ENCODE assay signal across 8 mouse cellular contexts in genomic region chr9:118476211-118476765, GRCm38 (mm10). TPM values are rescaled to one million over a fixed set of nuclear protein-coding genes. Genes with fewer than 3 reads are reported as not detected.
DNase-seq lines count a peak whose midpoint lies in the region; ATAC-seq and TF ChIP-seq lines count a peak whose summit lies in the region.
"Had no signal": no experiment of that assay in that cellular context is flagged by ENCODE, and none has a peak within 500 bp of the region (broad histone marks: within the 10 kb centered on the region; RNA-seq: fewer than 3 reads in every experiment).

No protein-coding gene starts in this region.

- no peak for TF ChIP-seq CTCF in intestine, postnatal 0 days (IDR thresholded peaks at IDR 0.05; ENCODE audit: low read depth)

- WGBS in lung, embryonic 16.5 days = 3% methylated on average over 22 of the region's 22 CpGs
- under 1% methylated on average over 22 of the region's 22 CpGs for WGBS in embryonic facial prominence, embryonic 15.5 days
- 4% methylated on average over 22 of the region's 22 CpGs for WGBS in intestine, postnatal 0 days
- WGBS in stomach, embryonic 16.5 days = 3% methylated on average over 22 of the region's 22 CpGs

- no peak overlapping the region for H3K27ac ChIP-seq in lung, embryonic 16.5 days (ENCODE audit: low read length)
- H3K27ac ChIP-seq in embryonic facial prominence, embryonic 15.5 days (replicated peaks) = no peak overlapping the region
- no peak overlapping the region for H3K27ac ChIP-seq in intestine, postnatal 0 days (ENCODE audit: low read depth, low read length)
- no peak overlapping the region for H3K27ac ChIP-seq in stomach, embryonic 16.5 days (ENCODE audit: low read length)

- H3K4me2 ChIP-seq in lung, embryonic 16.5 days (ENCODE audit: low read depth, low read length) = no peak overlapping the region
- peak overlapping the region; percentile 38; the same call in 1 of the 2 replicates for H3K4me2 ChIP-seq in embryonic facial prominence, embryonic 15.5 days (replicated peaks)
- peak overlapping the region; percentile 74 for H3K4me2 ChIP-seq in intestine, postnatal 0 days (replicated peaks; ENCODE audit: low read depth)
- H3K4me2 ChIP-seq in stomach, embryonic 16.5 days (ENCODE audit: low read depth, low read length) = no peak overlapping the region

- H3K9ac ChIP-seq in lung, embryonic 16.5 days (ENCODE audit: low read length) = no peak overlapping the region
- H3K9ac ChIP-seq in embryonic facial prominence, embryonic 15.5 days = no peak overlapping the region
- H3K9ac ChIP-seq in intestine, postnatal 0 days (ENCODE audit: low read depth, low read length) = no peak overlapping the region
- no peak overlapping the region for H3K9ac ChIP-seq in stomach, embryonic 16.5 days (ENCODE audit: low read length)

- H3K4me3 ChIP-seq in lung, embryonic 16.5 days (ENCODE audit: low read length) = peak overlapping the region; percentile 49
- peak overlapping the region; percentile 22; the same call in 1 of the 2 replicates for H3K4me3 ChIP-seq in embryonic facial prominence, embryonic 15.5 days (replicated peaks)
- H3K4me3 ChIP-seq in intestine, postnatal 0 days (ENCODE audit: low read depth, low read length) = no peak overlapping the region
- H3K4me3 ChIP-seq in stomach, embryonic 16.5 days (replicated peaks; ENCODE audit: low read length) = peak overlapping the region; percentile 22; the same call in 1 of the 2 replicates

- no peaks in the 10 kb centered on the region for H3K36me3 ChIP-seq in lung, embryonic 16.5 days (ENCODE audit: control insufficient read depth, insufficient read depth, low read length)
- no peaks in the 10 kb centered on the region for H3K36me3 ChIP-seq in embryonic facial prominence, embryonic 15.5 days
- H3K36me3 ChIP-seq in intestine, postnatal 0 days (ENCODE audit: control insufficient read depth, insufficient read depth) = no peaks in the 10 kb centered on the region
- H3K36me3 ChIP-seq in stomach, embryonic 16.5 days (ENCODE audit: control insufficient read depth, insufficient read depth, low read length) = no peaks in the 10 kb centered on the region

- peaks cover 70% of the 10 kb centered on the region for H3K27me3 ChIP-seq in lung, embryonic 16.5 days (ENCODE audit: control insufficient read depth, insufficient read depth, low read depth, low read length)
- peaks cover 86% of the 10 kb centered on the region for H3K27me3 ChIP-seq in embryonic facial prominence, embryonic 15.5 days
- peaks cover 73% of the 10 kb centered on the region for H3K27me3 ChIP-seq in intestine, postnatal 0 days (replicated peaks; ENCODE audit: control insufficient read depth, insufficient read depth, low read length)
- peaks cover 65% of the 10 kb centered on the region for H3K27me3 ChIP-seq in stomach, embryonic 16.5 days (ENCODE audit: control insufficient read depth, insufficient read depth, low read length)

- H3K4me1 ChIP-seq in lung, embryonic 16.5 days (replicated peaks; ENCODE audit: control insufficient read depth, insufficient read depth, low read length) = peaks cover 17% of the 10 kb centered on the region
- H3K4me1 ChIP-seq in embryonic facial prominence, embryonic 15.5 days = peaks cover 34% of the 10 kb centered on the region
- no peaks in the 10 kb centered on the region; the same call in 1 of the 2 replicates for H3K4me1 ChIP-seq in intestine, postnatal 0 days (replicated peaks; ENCODE audit: control insufficient read depth, insufficient read depth, low read length)
- H3K4me1 ChIP-seq in stomach, embryonic 16.5 days (ENCODE audit: control insufficient read depth, insufficient read depth, low read length) = peaks cover 18% of the 10 kb centered on the region; the same call in 1 of the 2 replicates

- no peak for DNase-seq in lung, postnatal 25 days (ENCODE audit: low spot score)
- DNase-seq in thymus, adult 18-20 months = no peak
- no peak for DNase-seq in spleen, postnatal 4 days (ENCODE audit: low spot score in 2 of 2)
- DNase-seq: adrenal gland, postnatal 36 days had no signal

- H3K9me3 ChIP-seq in lung, embryonic 16.5 days (ENCODE audit: control insufficient read depth, low read length) = no peaks in the 10 kb centered on the region
- H3K9me3 ChIP-seq in embryonic facial prominence, embryonic 15.5 days (replicated peaks) = no peaks in the 10 kb centered on the region
- no peaks in the 10 kb centered on the region for H3K9me3 ChIP-seq in intestine, postnatal 0 days (ENCODE audit: control insufficient read depth)
- no peaks in the 10 kb centered on the region for H3K9me3 ChIP-seq in stomach, embryonic 16.5 days (replicated peaks; ENCODE audit: control insufficient read depth, low read length)

- ATAC-seq in lung, embryonic 16.5 days (ENCODE audit: low read depth) = no peak
- ATAC-seq in embryonic facial prominence, embryonic 15.5 days (ENCODE audit: insufficient number of reproducible peaks, low FRiP score, low TSS enrichment, low read depth) = no peak
- ATAC-seq in intestine, postnatal 0 days = no peak
- no peak for ATAC-seq in stomach, embryonic 16.5 days (ENCODE audit: insufficient read depth, low FRiP score)

RNA-seq across cellular contexts. Expression of gene Eomes, which starts 1.7 kb away (rescaled TPM):
- not detected in 2 replicates for polyA plus RNA-seq in lung, embryonic 16.5 days (2015; fragmentation: Nextera tagmentation; extraction: Ambion mirVana)
- not detected in 2 replicates for polyA plus RNA-seq in embryonic facial prominence, embryonic 15.5 days (2015; fragmentation: Nextera tagmentation; extraction: Ambion mirVana)
- not detected in 2 replicates for polyA plus RNA-seq in intestine, postnatal 0 days (2015; fragmentation: Nextera tagmentation; extraction: Ambion mirVana)
- 0.06 and 0.09 TPM in 2 replicates for polyA plus RNA-seq in stomach, embryonic 16.5 days (2015; fragmentation: Nextera tagmentation; extraction: Ambion mirVana)

RNA-seq across cellular contexts. Expression of gene Golga4, which starts 29.8 kb away (rescaled TPM):
- 40.2 and 41.2 TPM in 2 replicates for polyA plus RNA-seq in lung, embryonic 16.5 days (2015; fragmentation: Nextera tagmentation; extraction: Ambion mirVana)
- polyA plus RNA-seq in embryonic facial prominence, embryonic 15.5 days (2015; fragmentation: Nextera tagmentation; extraction: Ambion mirVana) = 50.3 and 51.3 TPM in 2 replicates
- polyA plus RNA-seq in intestine, postnatal 0 days (2015; fragmentation: Nextera tagmentation; extraction: Ambion mirVana) = 52.5 and 57.4 TPM in 2 replicates
- polyA plus RNA-seq in stomach, embryonic 16.5 days (2015; fragmentation: Nextera tagmentation; extraction: Ambion mirVana) = 48.8 and 50.6 TPM in 2 replicates

Comparison
In these comparisons a context has a peak if more than half of its experiments do, and no peak if none do; other contexts are left out.
1. H3K4me2 ChIP-seq: peak in embryonic facial prominence, embryonic 15.5 days (single experiment) and intestine, postnatal 0 days (single experiment); none in lung, embryonic 16.5 days (single experiment) and stomach, embryonic 16.5 days (single experiment).